Mouse (Mus musculus) frontal cortex, postnatal 14 days (tissue): ENCODE measurements at regions not wholly inside any gene's neighbourhood (a gene's known extent, or its start where the extent isn't known, plus 50 kb on each side); places are given as distances from the start of the nearest gene placed in this dataset.

Experiments
- DNase-seq, 2 experiments: peaks; one replicate each; pipeline ENCODE4 v3.0.0; 2022; ENCODE audit warnings: low spot score in 2 of 2

- no peak for DNase-seq
These were observed 60.1 kb upstream of the Irx1 start for GRCm38 (mm10) chr13:72023666-72024065.

- DNase-seq, result no peak
These were observed 80.5 kb upstream of the Irx1 start for GRCm38 (mm10) chr13:72043930-72044470.

GRCm38 (mm10) chr13:72056469-72056868 lies 92.9 kb upstream of the Irx1 start:
- DNase-seq, result no peak

- no peak for DNase-seq
These were observed 98.1 kb upstream of the Irx1 start for GRCm38 (mm10) chr13:72061659-72062058.

GRCm38 (mm10) chr13:72063278-72063761 lies 99.8 kb upstream of the Irx1 start:
- DNase-seq, result no peak

- DNase-seq, result no peak
These were observed 133.1 kb upstream of the Irx1 start for GRCm38 (mm10) chr13:72096585-72096984.

- no peak for DNase-seq
These were observed 133.7 kb upstream of the Irx1 start for GRCm38 (mm10) chr13:72097268-72097667.

- DNase-seq, result no peak
These were observed 134.3 kb upstream of the Irx1 start for GRCm38 (mm10) chr13:72097811-72098210.

- no peak for DNase-seq
These were observed 137.2 kb upstream of the Irx1 start for GRCm38 (mm10) chr13:72100741-72101140.

GRCm38 (mm10) chr13:72108666-72109065 lies 145.1 kb upstream of the Irx1 start:
- no peak for DNase-seq

- DNase-seq, result no peak
These were observed 150.4 kb upstream of the Irx1 start for GRCm38 (mm10) chr13:72113942-72114341.

GRCm38 (mm10) chr13:72114776-72115663 lies 151.5 kb upstream of the Irx1 start:
- DNase-seq, result no peak

GRCm38 (mm10) chr13:72120467-72120866 lies 156.9 kb upstream of the Irx1 start:
- no peak for DNase-seq

- DNase-seq, result no peak
These were observed 157.5 kb upstream of the Irx1 start for GRCm38 (mm10) chr13:72120911-72121553.

- no peak for DNase-seq
These were observed 158.2 kb upstream of the Irx1 start for GRCm38 (mm10) chr13:72121554-72122229.

GRCm38 (mm10) chr13:72122230-72122627 lies 158.7 kb upstream of the Irx1 start:
- no peak for DNase-seq

GRCm38 (mm10) chr13:72128306-72128705 lies 164.8 kb upstream of the Irx1 start:
- DNase-seq, result no peak

GRCm38 (mm10) chr13:72131341-72131740 lies 167.8 kb upstream of the Irx1 start:
- no peak for DNase-seq

- no peak for DNase-seq
These were observed 170.7 kb upstream of the Irx1 start for GRCm38 (mm10) chr13:72134101-72134768.

GRCm38 (mm10) chr13:72166225-72166624 lies 202.7 kb upstream of the Irx1 start:
- no peak for DNase-seq

- DNase-seq, result no peak
These were observed 203.9 kb upstream of the Irx1 start for GRCm38 (mm10) chr13:72167434-72167833.

- no peak for DNase-seq
These were observed 220.1 kb upstream of the Irx1 start for GRCm38 (mm10) chr13:72183636-72184035.
